Mouse (Mus musculus): ENCODE results near the gene Rapgef2.

DNA sequence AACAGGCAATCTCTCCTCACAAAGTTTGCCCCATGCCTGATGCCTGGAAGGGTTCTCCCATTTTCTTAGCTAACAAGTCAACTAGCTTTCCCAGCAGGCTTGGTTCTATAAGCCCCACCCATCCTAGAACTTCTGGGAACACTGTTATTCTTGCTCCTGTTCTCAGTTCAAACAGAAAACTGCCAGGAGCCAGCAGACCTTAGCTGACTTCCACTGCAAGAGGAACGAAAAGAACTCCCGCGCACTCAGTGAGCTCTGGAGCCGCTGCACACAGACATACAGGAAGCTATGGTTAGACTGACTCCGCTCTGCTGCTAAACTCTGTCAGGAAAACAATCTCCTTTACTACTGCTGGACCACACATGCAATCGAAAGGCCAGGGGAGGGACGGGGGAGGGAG lies 214.8 kb downstream of the Rapgef2 start:
- TF ChIP-seq CTCF (IDR thresholded peaks at IDR 0.05; ENCODE audit: low read depth, low read length) (no peak), EP300 (IDR thresholded peaks at IDR 0.05; ENCODE audit: insufficient read depth, low read depth, low read length) (no peak), POLR2A (IDR thresholded peaks at IDR 0.05; ENCODE audit: insufficient read depth, low read length) (no peak)

Data from ES-Bruce4 (cell line).